Mouse (Mus musculus): Measurements from ENCODE around the gene AI413582.
A peak's percentile ranks its signal among the peaks of the same experiment; 100 is the strongest.

AI413582 gene

GRCm38 (mm10) chr17:27565163-27565941 is at the start of gene AI413582:
Gene AI413582 (minus strand): TSS chr17:27565756.
- peak; percentile 95 for DNase-seq (ENCODE audit: low spot score)

GRCm38 (mm10) chr17:27613016-27613415 is 47.5 kb upstream of the AI413582 start:
- no peak for DNase-seq (ENCODE audit: low spot score)

GRCm38 (mm10) chr17:27611994-27612393 is 46.4 kb upstream of the AI413582 start:
- no peak for DNase-seq (ENCODE audit: low spot score)

- DNase-seq (ENCODE audit: low spot score) = no peak
Measured at GRCm38 (mm10) chr17:27611519-27611884, 45.9 kb upstream of the AI413582 start.

GRCm38 (mm10) chr17:27610679-27611518 is 45.3 kb upstream of the AI413582 start:
- no peak for DNase-seq (ENCODE audit: low spot score)

- DNase-seq (ENCODE audit: low spot score) = no peak
Measured at GRCm38 (mm10) chr17:27609576-27609975, 44.0 kb upstream of the AI413582 start.

- DNase-seq (ENCODE audit: low spot score) = no peak
Measured at GRCm38 (mm10) chr17:27603522-27604234, 38.1 kb upstream of the AI413582 start.

- DNase-seq (ENCODE audit: low spot score) = no peak
Measured at GRCm38 (mm10) chr17:27603036-27603435, 37.5 kb upstream of the AI413582 start.

GRCm38 (mm10) chr17:27600869-27601268 is 35.3 kb upstream of the AI413582 start:
- no peak for DNase-seq (ENCODE audit: low spot score)

GRCm38 (mm10) chr17:27600286-27600685 is 34.7 kb upstream of the AI413582 start:
- DNase-seq (ENCODE audit: low spot score) = no peak

- DNase-seq (ENCODE audit: low spot score) = no peak
Measured at GRCm38 (mm10) chr17:27596376-27597190, 31.0 kb upstream of the AI413582 start.

GRCm38 (mm10) chr17:27595659-27596375 is 30.3 kb upstream of the AI413582 start:
- no peak for DNase-seq (ENCODE audit: low spot score)

GRCm38 (mm10) chr17:27592565-27592910 is 27.0 kb upstream of the AI413582 start:
- DNase-seq (ENCODE audit: low spot score) = no peak

GRCm38 (mm10) chr17:27591826-27592564 is 26.4 kb upstream of the AI413582 start:
- DNase-seq (ENCODE audit: low spot score) = peak; percentile 38

- no peak for DNase-seq (ENCODE audit: low spot score)
Measured at GRCm38 (mm10) chr17:27588231-27588630, 22.7 kb upstream of the AI413582 start.

GRCm38 (mm10) chr17:27587252-27587651 is 21.7 kb upstream of the AI413582 start:
- DNase-seq (ENCODE audit: low spot score) = no peak

GRCm38 (mm10) chr17:27586661-27587060 is 21.1 kb upstream of the AI413582 start:
- DNase-seq (ENCODE audit: low spot score) = no peak

GRCm38 (mm10) chr17:27583185-27583894 is 17.8 kb upstream of the AI413582 start:
- no peak for DNase-seq (ENCODE audit: low spot score)

- no peak for DNase-seq (ENCODE audit: low spot score)
Measured at GRCm38 (mm10) chr17:27580392-27581068, 15.0 kb upstream of the AI413582 start.
